Mouse (Mus musculus) MEL (cell line): ENCODE data around the gene Dync2h1. TPM values are rescaled to one million over a fixed set of nuclear protein-coding genes. Genes with fewer than 3 reads are reported as not detected.

Source experiments
- DNase-seq: peaks from one replicate; pipeline ENCODE4 v3.0.0; 2011; ENCODE audit warnings: low read depth, low spot score
- H3K27ac ChIP-seq: 2 replicates; pipeline ENCODE4 v1.5.1; 2012; ENCODE audit warnings: low read depth, mild to moderate bottlenecking, control low read depth, low read length, moderate library complexity; ENCODE audit not compliant: control insufficient read depth
- H3K27me3 ChIP-seq, 2 experiments: fragments of 150-350 bp in 1 of 2; sonication (generic) in 1 of 2; 2 replicates each; pipeline ENCODE4 v1.6.1; 2012; ENCODE audit warnings: low read length in 2 of 2, mild to moderate bottlenecking in 2 of 2, improper control_type of control experiment in 1 of 2, moderate library complexity in 1 of 2; ENCODE audit not compliant: insufficient read depth in 2 of 2, control insufficient read depth in 1 of 2
- H3K36me3 ChIP-seq, 2 experiments: 2 replicates each; pipeline ENCODE4 v1.6.1; 2012 to 2014; ENCODE audit warnings: low read length in 2 of 2, improper control_type of control experiment in 1 of 2, inconsistent platforms in 1 of 2, mild to moderate bottlenecking in 1 of 2; ENCODE audit not compliant: insufficient read depth in 2 of 2, control insufficient read depth in 1 of 2
- H3K4me1 ChIP-seq, 2 experiments: fragments of 150-350 bp in 1 of 2; sonication (generic) in 1 of 2; 2 replicates each; pipeline ENCODE4 v1.6.1; 2012; ENCODE audit warnings: low read length in 2 of 2, improper control_type of control experiment in 1 of 2, mild to moderate bottlenecking in 1 of 2; ENCODE audit not compliant: insufficient read depth in 2 of 2, control insufficient read depth in 1 of 2
- H3K4me3 ChIP-seq, 2 experiments: fragments of 150-350 bp in 1 of 2; sonication (generic) in 1 of 2; 2 replicates each; pipeline ENCODE4 v1.5.1; 2012; ENCODE audit warnings: low read depth in 2 of 2, low read length in 2 of 2, mild to moderate bottlenecking in 2 of 2, moderate library complexity in 2 of 2, control low read depth in 1 of 2, improper control_type of control experiment in 1 of 2; ENCODE audit not compliant: control insufficient read depth in 1 of 2, insufficient read depth in 1 of 2
- H3K79me2 ChIP-seq: 2 replicates; pipeline ENCODE4 v1.6.1; 2012; ENCODE audit warnings: mild to moderate bottlenecking, low read length, moderate library complexity; ENCODE audit not compliant: control insufficient read depth, poor library complexity, insufficient read depth
- H3K9ac ChIP-seq: 2 replicates; pipeline ENCODE4 v1.6.1; 2012; ENCODE audit warnings: low read depth, mild to moderate bottlenecking, control low read depth, low read length, moderate library complexity; ENCODE audit not compliant: control insufficient read depth, poor library complexity, severe bottlenecking
- H3K9me3 ChIP-seq: fragments of 150-350 bp; sonication (generic); replicated peaks from 2 replicates; pipeline ENCODE4 v1.6.1; 2012; ENCODE audit warnings: mild to moderate bottlenecking, low read length, improper control_type of control experiment, moderate library complexity; ENCODE audit not compliant: insufficient read depth
- BHLHE40 ChIP-seq: IDR thresholded peaks from 2 replicates; pipeline ENCODE4 v1.6.1; 2012; ENCODE audit warnings: low read depth, mild to moderate bottlenecking, inconsistent platforms, low read length, improper control_type of control experiment, borderline replicate concordance
- CHD1 ChIP-seq: IDR thresholded peaks from 2 replicates; pipeline ENCODE4 v1.6.1; 2012; ENCODE audit warnings: low read depth, mild to moderate bottlenecking, inconsistent platforms, low read length, improper control_type of control experiment
- CHD2 ChIP-seq: IDR thresholded peaks from 2 replicates; pipeline ENCODE4 v1.6.1; 2011; ENCODE audit warnings: low read length, improper control_type of control experiment
- CTCF ChIP-seq, 3 experiments: IDR thresholded peaks in 2 of 3; conservative IDR thresholded peaks in 1 of 3; 2 replicates each; pipeline ENCODE4 v1.5.1; 2011 to 2012; ENCODE audit warnings: low read length in 3 of 3, low read depth in 2 of 3, mild to moderate bottlenecking in 2 of 3, improper control_type of control experiment in 1 of 3, inconsistent platforms in 1 of 3, mixed read lengths in 1 of 3, moderate library complexity in 1 of 3; ENCODE audit not compliant: control insufficient read depth in 1 of 3, insufficient read depth in 1 of 3, poor library complexity in 1 of 3, severe bottlenecking in 1 of 3
- E2F4 ChIP-seq: IDR thresholded peaks from 2 replicates; pipeline ENCODE4 v1.6.1; 2011; ENCODE audit warnings: low read depth, low read length, improper control_type of control experiment, borderline replicate concordance
- ELF1 ChIP-seq: IDR thresholded peaks from 2 replicates; pipeline ENCODE4 v1.6.1; 2014; ENCODE audit warnings: low read depth, mild to moderate bottlenecking, inconsistent platforms, low read length, improper control_type of control experiment, moderate library complexity
- ETS1 ChIP-seq: IDR thresholded peaks from 2 replicates; pipeline ENCODE4 v1.6.1; 2012; ENCODE audit warnings: low read depth, mild to moderate bottlenecking, inconsistent platforms, low read length, improper control_type of control experiment, moderate library complexity
- HCFC1 ChIP-seq: IDR thresholded peaks from 2 replicates; pipeline ENCODE4 v1.6.1; 2012; ENCODE audit warnings: low read depth, mild to moderate bottlenecking, inconsistent platforms, low read length, improper control_type of control experiment, moderate library complexity
- MAFK ChIP-seq: IDR thresholded peaks from 2 replicates; pipeline ENCODE4 v1.6.1; 2011; ENCODE audit warnings: low read depth, mild to moderate bottlenecking, low read length, improper control_type of control experiment, borderline replicate concordance
- MAX ChIP-seq: IDR thresholded peaks from 2 replicates; pipeline ENCODE4 v1.6.1; 2011; ENCODE audit warnings: low read length, improper control_type of control experiment
- MAZ ChIP-seq: IDR thresholded peaks from 2 replicates; pipeline ENCODE4 v1.6.1; 2012; ENCODE audit warnings: low read depth, mild to moderate bottlenecking, inconsistent platforms, low read length, improper control_type of control experiment
- MXI1 ChIP-seq: IDR thresholded peaks from 2 replicates; pipeline ENCODE4 v1.6.1; 2011; ENCODE audit warnings: mild to moderate bottlenecking, low read depth, low read length, improper control_type of control experiment
- MYC ChIP-seq: IDR thresholded peaks from 2 replicates; pipeline ENCODE4 v1.6.1; 2011; ENCODE audit warnings: low read depth, mild to moderate bottlenecking, low read length, improper control_type of control experiment, moderate library complexity
- NELFE ChIP-seq: IDR thresholded peaks from 2 replicates; pipeline ENCODE4 v1.6.1; 2011; ENCODE audit warnings: low read depth, low read length, improper control_type of control experiment
- NRF1 ChIP-seq: IDR thresholded peaks from 2 replicates; pipeline ENCODE4 v1.6.1; 2014; ENCODE audit warnings: low read depth, mild to moderate bottlenecking, inconsistent platforms, low read length, improper control_type of control experiment, moderate library complexity; ENCODE audit not compliant: poor library complexity, insufficient read depth, severe bottlenecking
- POLR2A ChIP-seq, 2 experiments: IDR thresholded peaks; 2 replicates each; pipeline ENCODE4 v1.6.1; 2011 to 2012; ENCODE audit warnings: low read length in 2 of 2, mild to moderate bottlenecking in 2 of 2, control low read depth in 1 of 2, improper control_type of control experiment in 1 of 2, low read depth in 1 of 2, moderate library complexity in 1 of 2; ENCODE audit not compliant: control insufficient read depth in 1 of 2, insufficient read depth in 1 of 2, poor library complexity in 1 of 2
- POLR2AphosphoS2 ChIP-seq: IDR thresholded peaks from 2 replicates; pipeline ENCODE4 v1.6.1; 2011; ENCODE audit warnings: low read length, improper control_type of control experiment
- TAL1 ChIP-seq: IDR thresholded peaks from 2 replicates; pipeline ENCODE4 v1.6.1; 2012; ENCODE audit warnings: mild to moderate bottlenecking, inconsistent platforms, low read length, moderate library complexity, mixed read lengths
- UBTF ChIP-seq: IDR thresholded peaks from 2 replicates; pipeline ENCODE4 v1.6.1; 2012; ENCODE audit warnings: low read depth, mild to moderate bottlenecking, inconsistent platforms, low read length, improper control_type of control experiment, moderate library complexity, borderline replicate concordance; ENCODE audit not compliant: insufficient read depth
- USF1 ChIP-seq: IDR thresholded peaks from 2 replicates; pipeline ENCODE4 v1.6.1; 2014; ENCODE audit warnings: low read depth, mild to moderate bottlenecking, inconsistent platforms, low read length, improper control_type of control experiment, moderate library complexity
- USF2 ChIP-seq, 2 experiments: IDR thresholded peaks; 2 replicates each; pipeline ENCODE4 v1.6.1; 2011 to 2012; ENCODE audit warnings: improper control_type of control experiment in 2 of 2, low read length in 2 of 2, borderline replicate concordance in 1 of 2, inconsistent platforms in 1 of 2, low read depth in 1 of 2, mild to moderate bottlenecking in 1 of 2; ENCODE audit not compliant: insufficient read depth in 1 of 2
- ZKSCAN1 ChIP-seq: IDR thresholded peaks from 2 replicates; pipeline ENCODE4 v1.6.1; 2012; ENCODE audit warnings: low read depth, mild to moderate bottlenecking, inconsistent platforms, low read length, improper control_type of control experiment, moderate library complexity
- ZMIZ1 ChIP-seq: IDR thresholded peaks from 2 replicates; pipeline ENCODE4 v1.6.1; 2012; ENCODE audit warnings: low read depth, mild to moderate bottlenecking, inconsistent platforms, low read length, improper control_type of control experiment, moderate library complexity
- polyA plus RNA-seq, 2 experiments: library from polyadenylated mRNA; stranded (reverse) in 1 of 2; unstranded in 1 of 2; fragments of >175 nt in 1 of 2; fragments of >200 nt in 1 of 2; gene quantifications; 2 replicates each; pipeline versions ENCODE4 v1.2.1 to v1.2.4; 2012; ENCODE audit warnings: low replicate concordance in 2 of 2, low read depth in 1 of 2; ENCODE audit not compliant: insufficient read length in 2 of 2, insufficient read depth in 1 of 2, missing spikeins in 1 of 2
- total RNA-seq: library from RNA; depleted of rRNA; stranded (reverse); fragments of 300-350 nt; gene quantifications from 2 replicates; pipeline ENCODE4 v1.2.3, GENCODE M21; 2012

Gene Dync2h1
- total and polyA plus RNA-seq, 3 experiments: 3.2 to 4.5 TPM; not detected in 1

- Histone ChIP-seq H3K4me3 (no peak overlapping the region), H3K4me1 (no peaks in the 10 kb centered on the region)
- TF ChIP-seq CTCF (IDR thresholded peaks at IDR 0.05 in 2 of 3, conservative IDR thresholded peaks at IDR 0.05 in 1 of 3; ENCODE audit: control insufficient read depth in 1 of 3, insufficient read depth in 1 of 3, low read depth in 2 of 3, low read length in 3 of 3, poor library complexity in 1 of 3, severe bottlenecking in 1 of 3) (no peak), ZKSCAN1 (no peak), USF2 (IDR thresholded peaks at IDR 0.05; ENCODE audit: borderline replicate concordance in 1 of 2, insufficient read depth in 1 of 2, low read depth in 1 of 2, low read length in 2 of 2) (no peak), ELF1 (no peak), NRF1 (no peak), HCFC1 (no peak), MXI1 (no peak), UBTF (no peak), POLR2AphosphoS2 (no peak), CHD2 (no peak), USF1 (no peak), POLR2A (IDR thresholded peaks at IDR 0.05; ENCODE audit: control insufficient read depth in 1 of 2, insufficient read depth in 1 of 2, low read depth in 1 of 2, low read length in 2 of 2, poor library complexity in 1 of 2) (no peak), BHLHE40 (no peak)
Measured at GRCm38 (mm10) chr9:6994865-6995264, 189.4 kb downstream of the Dync2h1 start.

DNA sequence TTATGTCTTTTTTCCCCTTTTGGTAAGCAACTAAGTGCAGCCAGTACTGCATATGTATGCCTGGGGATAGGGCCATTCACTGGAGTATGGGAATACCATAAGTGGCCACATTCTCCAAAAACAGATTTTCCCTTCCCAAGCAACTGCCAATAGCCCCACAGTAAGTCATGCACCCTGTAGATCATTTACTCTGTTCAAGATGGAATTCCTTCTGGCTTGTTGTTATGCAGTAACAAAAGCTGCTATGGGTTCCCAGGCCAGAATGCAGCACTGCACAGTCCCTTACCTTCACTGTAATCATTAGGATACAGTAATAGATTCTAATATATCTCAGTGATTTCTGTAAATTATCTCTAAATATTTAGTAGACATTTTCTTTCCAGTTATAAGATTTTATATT is 190.0 kb downstream of the Dync2h1 start:
- DNase-seq: no peak

More at GRCm38 (mm10) chr9:6994865-6995264, 189.4 kb downstream of the Dync2h1 start:
- Histone ChIP-seq H3K79me2 (no peaks in the 10 kb centered on the region), H3K27me3 (no peaks in the 10 kb centered on the region), H3K36me3 (no peaks in the 10 kb centered on the region; a peak in 1 of 4 replicates), H3K27ac (no peak overlapping the region), H3K9me3 (no peaks in the 10 kb centered on the region), H3K9ac (no peak overlapping the region)
- DNase-seq: no peak

More for the DNA sequence above, 190.0 kb downstream of the Dync2h1 start:
- H3K4me1 ChIP-seq: no peaks in the 10 kb centered on the region
- no peak overlapping the region for H3K27ac ChIP-seq
- no peaks in the 10 kb centered on the region for H3K27me3 ChIP-seq
- TF ChIP-seq ELF1: no peak
- no peak for TF ChIP-seq MYC
- no peak for TF ChIP-seq POLR2A (IDR thresholded peaks at IDR 0.05; ENCODE audit: control insufficient read depth in 1 of 2, insufficient read depth in 1 of 2, low read depth in 1 of 2, low read length in 2 of 2, poor library complexity in 1 of 2)
- no peak for TF ChIP-seq HCFC1
- no peak for TF ChIP-seq ZMIZ1
- TF ChIP-seq ETS1: no peak
- no peak for TF ChIP-seq USF2 (IDR thresholded peaks at IDR 0.05; ENCODE audit: borderline replicate concordance in 1 of 2, insufficient read depth in 1 of 2, low read depth in 1 of 2, low read length in 2 of 2)
- TF ChIP-seq E2F4: no peak
- no peak for TF ChIP-seq UBTF
- no peak for TF ChIP-seq CHD1
- TF ChIP-seq NELFE: no peak
- no peak for TF ChIP-seq MAFK
- no peak for TF ChIP-seq NRF1
- no peak for TF ChIP-seq MAX
- no peak for TF ChIP-seq MAZ
- no peak for TF ChIP-seq TAL1
- no peak overlapping the region for H3K9ac ChIP-seq
- no peak overlapping the region for H3K4me3 ChIP-seq
- H3K36me3 ChIP-seq: no peaks in the 10 kb centered on the region; a peak in 1 of 4 replicates
- H3K9me3 ChIP-seq: no peaks in the 10 kb centered on the region
- H3K79me2 ChIP-seq: no peaks in the 10 kb centered on the region
